Mouse (Mus musculus): ENCODE results near the gene Hoxd9.

The Hoxd9 gene

DNA sequence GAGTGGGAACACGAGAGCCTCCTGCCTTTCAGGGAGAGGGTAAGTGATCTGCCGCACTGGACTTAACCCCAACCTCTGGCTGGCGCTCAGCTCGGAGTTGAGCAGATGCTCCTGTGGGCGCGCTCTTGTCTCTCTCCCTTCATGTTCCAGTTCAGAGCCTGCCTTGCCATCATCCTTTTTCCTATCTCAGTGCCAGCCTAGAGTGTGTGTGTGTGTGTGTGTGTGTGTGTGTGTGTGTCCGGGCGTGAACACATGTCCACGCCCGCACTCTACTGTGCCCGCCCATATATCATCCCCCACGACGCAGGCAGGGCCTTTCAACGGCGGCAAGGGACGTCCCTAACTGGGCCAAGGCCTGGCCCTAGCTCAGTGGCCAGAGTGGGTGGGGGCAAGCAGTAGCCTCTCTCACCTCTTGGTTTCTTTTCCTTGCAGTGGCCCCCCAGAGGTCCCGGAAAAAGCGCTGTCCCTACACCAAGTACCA lies 14.0 kb upstream of the Hoxd9 start:
- no peak for DNase-seq (ENCODE audit: low spot score)

- no peak for DNase-seq (ENCODE audit: low spot score)
Observed at GRCm38 (mm10) chr2:74684106-74684505, 13.4 kb upstream of the Hoxd9 start.

- DNase-seq (ENCODE audit: low spot score), result no peak
Observed at GRCm38 (mm10) chr2:74685059-74685603, 12.4 kb upstream of the Hoxd9 start.

DNA sequence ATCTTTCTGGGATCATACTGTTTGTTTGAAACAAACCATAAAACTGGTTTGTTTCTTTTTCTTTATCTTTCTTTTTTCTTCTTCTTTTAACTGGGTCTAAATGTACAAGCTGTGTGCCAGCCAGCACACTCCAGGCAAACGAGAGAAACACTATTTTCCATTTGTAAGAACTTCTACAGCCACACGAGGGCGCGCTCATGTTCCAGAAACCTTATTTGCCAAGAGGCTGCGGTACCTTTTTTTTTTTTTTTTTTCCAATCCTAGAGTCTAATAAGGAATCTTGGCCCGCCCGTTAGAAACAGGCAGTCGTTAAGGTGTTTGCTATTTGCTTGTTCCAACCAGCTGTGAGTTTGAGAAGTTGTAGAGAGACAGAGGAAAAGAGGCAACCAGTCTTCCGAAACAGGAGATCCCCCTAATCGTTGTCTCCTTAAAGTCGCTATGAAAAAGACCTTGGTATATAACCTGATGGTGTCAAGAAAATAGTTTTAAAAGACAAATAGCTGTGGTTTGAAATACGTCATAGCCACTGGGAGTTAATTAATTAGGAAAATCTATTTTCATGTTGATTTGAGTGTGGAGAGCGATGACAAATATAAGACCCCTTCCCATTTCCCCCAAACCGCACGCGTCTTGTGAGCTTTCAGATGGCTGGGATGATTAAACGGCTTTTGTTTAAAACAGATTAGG lies 11.1 kb upstream of the Hoxd9 start:
- no peak for DNase-seq (ENCODE audit: low spot score)

- no peak for DNase-seq (ENCODE audit: low spot score)
Observed at GRCm38 (mm10) chr2:74686988-74687697, 10.4 kb upstream of the Hoxd9 start.

GRCm38 (mm10) chr2:74687698-74688555 lies 9.6 kb upstream of the Hoxd9 start:
- DNase-seq (ENCODE audit: low spot score), result no peak

DNA sequence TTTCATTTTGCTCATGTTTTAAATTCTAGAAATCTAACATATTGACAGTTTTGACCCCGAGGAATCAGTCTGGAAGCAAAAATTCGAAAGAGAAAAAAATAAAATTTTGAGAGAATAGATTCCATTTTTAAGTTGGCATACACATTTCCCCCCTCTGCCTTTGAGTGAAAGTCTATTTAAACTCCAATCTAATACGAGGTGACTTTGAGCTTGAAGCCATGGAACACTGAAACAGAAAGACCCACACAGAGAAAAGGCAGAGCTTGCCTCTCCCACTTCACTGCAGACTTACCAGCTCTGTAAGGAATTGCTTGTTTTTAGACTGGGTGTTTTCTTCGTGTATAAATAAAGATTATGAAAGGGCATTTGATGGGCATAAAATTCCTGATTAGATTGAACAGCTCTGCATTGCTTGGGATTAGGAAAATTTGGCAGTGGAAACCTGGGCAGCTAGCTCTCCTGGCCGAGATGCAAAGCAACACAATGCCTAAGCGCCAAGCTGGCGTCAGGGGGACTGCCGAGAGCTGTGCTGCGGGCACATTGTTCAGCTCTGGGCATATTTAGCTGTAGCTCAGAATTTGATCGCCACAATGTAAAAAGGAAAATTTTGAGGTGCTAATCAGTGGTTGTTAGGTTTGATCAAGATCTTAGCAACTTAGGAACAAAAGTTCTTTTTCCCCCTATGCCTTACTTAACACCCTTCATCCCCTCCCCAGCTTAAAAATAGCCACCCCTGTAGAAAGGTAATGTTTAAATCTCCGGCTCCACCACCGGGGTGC lies 8.5 kb upstream of the Hoxd9 start:
- DNase-seq (ENCODE audit: low spot score), result no peak

DNA sequence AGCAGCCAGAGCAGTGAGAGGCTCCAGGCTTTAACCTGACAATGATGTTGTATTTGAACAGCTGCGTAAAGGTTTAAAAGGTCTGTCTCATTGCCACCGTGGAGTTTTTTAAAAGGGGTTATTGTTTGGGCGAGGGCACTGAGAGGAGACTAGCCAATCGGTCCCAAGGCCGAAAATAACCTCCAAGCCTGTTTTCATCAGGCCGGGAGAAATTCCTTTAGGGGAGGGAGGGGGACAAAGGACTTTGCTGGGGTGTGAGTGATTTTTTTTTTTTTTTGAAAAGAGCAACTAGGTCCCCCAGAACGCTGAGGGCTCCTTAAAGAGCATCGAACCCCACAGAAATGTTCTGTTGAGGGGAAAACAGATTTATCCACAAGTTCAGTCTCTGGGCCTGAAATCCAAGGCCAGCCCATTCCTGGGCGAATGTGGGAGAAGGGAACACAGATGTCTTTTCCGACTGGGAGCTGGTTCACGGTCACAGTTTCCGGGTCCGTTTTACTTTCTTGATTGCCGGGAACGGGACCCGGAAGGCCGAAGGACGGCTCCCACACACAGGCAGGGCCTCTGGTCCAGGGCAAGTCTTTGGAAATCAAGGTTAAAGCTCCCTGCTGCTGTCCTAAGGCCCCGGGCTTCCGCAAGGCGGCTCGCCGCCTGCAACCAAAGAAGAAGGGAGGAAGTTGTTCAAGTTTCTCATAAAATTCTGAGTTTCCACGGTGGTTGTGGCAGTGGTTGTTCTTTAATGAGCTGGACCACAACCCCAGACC lies 7.8 kb upstream of the Hoxd9 start:
- DNase-seq (ENCODE audit: low spot score), result no peak

DNA sequence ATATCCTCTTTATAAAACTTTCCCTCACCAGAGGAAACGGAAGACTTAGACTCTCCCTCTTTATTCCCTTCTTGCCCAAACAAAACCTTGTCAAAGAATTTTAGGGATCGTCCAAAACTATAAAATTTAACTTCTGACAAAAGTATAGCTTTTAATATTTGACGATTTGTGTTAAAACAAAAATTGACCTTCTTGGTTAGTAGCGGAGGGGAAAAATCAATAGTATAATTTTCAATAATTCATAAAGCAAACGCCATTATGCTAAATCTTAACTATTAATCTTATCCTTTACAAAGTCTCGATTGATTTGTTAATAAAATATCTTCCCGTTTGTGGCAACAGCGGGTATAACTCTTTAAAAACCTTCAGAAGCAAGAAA lies 7.2 kb upstream of the Hoxd9 start:
- DNase-seq (ENCODE audit: low spot score), result no peak

- no peak for DNase-seq (ENCODE audit: low spot score)
Observed at GRCm38 (mm10) chr2:74691022-74691951, 6.2 kb upstream of the Hoxd9 start, which contains the start of gene Hoxd10. Hoxd10 (plus strand) TSS chr2:74691924.

GRCm38 (mm10) chr2:74691995-74692807 lies 5.3 kb upstream of the Hoxd9 start:
- no peak for DNase-seq (ENCODE audit: low spot score)

DNA sequence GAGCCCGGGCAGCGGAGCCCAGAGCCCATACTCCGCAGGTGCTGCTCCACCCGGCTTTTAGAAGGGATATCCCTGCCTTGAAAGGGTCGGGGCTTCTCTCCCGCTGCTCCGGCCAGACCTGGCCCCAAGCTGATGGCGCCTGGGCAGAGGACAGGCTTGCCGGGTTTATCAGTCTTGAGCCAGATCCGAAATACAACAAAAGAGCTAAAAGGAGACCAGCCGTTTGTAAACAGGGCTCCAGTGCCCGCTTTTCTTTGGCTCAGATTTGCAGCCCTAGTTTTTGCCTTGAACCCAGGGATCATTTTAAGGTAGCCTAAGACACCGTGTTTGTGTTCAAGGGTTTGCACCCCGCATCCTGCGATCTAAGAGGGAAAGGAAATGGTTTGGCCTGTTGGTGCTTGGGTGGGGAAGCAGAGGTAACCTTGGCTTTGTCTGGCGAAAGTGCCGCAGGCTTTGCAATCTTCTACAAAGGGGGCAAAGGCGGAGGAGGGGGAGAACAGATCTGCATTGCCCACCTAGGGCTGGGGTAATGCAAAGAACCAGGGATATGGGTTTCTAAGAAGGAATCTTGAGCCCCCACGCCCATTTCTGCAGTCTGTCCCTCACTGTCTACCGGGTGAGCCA lies 4.6 kb upstream of the Hoxd9 start:
- no peak for DNase-seq (ENCODE audit: low spot score)

- DNase-seq (ENCODE audit: low spot score), result no peak
Observed at GRCm38 (mm10) chr2:74693432-74693827, 4.1 kb upstream of the Hoxd9 start.

GRCm38 (mm10) chr2:74694066-74694465 lies 3.5 kb upstream of the Hoxd9 start:
- no peak for DNase-seq (ENCODE audit: low spot score)

- no peak for DNase-seq (ENCODE audit: low spot score)
Observed at GRCm38 (mm10) chr2:74695383-74695782, 2.1 kb upstream of the Hoxd9 start.

DNA sequence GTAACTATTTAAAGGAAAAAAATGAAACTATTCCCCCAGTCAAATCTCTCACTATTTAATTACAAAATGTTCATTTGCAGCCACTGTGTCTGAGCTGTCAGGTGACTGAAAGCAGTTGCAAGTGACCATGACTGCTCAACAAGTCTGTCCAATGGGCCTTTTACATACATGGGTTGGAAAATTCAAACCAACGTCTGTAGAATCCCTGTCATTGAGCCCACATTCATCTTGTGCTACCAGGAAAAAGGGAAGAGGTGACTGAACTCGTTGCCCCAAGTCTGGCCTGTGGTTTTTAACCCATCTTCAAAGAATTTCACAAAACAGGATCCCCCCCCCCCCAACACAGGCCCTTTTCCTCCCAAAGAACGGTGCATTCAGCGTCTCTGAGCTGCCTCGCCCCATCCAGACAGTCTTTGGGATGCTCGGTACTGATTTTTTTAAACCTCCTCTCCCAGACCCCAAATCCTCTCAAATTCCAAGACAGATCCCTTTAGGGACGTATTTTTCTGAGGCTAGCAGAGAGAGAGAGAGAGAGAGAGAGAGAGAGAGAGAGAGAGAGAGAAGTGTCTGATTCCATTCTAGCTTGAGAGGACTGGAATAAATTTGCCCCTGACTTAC lies 1.6 kb upstream of the Hoxd9 start:
- no peak for DNase-seq (ENCODE audit: low spot score)

DNA sequence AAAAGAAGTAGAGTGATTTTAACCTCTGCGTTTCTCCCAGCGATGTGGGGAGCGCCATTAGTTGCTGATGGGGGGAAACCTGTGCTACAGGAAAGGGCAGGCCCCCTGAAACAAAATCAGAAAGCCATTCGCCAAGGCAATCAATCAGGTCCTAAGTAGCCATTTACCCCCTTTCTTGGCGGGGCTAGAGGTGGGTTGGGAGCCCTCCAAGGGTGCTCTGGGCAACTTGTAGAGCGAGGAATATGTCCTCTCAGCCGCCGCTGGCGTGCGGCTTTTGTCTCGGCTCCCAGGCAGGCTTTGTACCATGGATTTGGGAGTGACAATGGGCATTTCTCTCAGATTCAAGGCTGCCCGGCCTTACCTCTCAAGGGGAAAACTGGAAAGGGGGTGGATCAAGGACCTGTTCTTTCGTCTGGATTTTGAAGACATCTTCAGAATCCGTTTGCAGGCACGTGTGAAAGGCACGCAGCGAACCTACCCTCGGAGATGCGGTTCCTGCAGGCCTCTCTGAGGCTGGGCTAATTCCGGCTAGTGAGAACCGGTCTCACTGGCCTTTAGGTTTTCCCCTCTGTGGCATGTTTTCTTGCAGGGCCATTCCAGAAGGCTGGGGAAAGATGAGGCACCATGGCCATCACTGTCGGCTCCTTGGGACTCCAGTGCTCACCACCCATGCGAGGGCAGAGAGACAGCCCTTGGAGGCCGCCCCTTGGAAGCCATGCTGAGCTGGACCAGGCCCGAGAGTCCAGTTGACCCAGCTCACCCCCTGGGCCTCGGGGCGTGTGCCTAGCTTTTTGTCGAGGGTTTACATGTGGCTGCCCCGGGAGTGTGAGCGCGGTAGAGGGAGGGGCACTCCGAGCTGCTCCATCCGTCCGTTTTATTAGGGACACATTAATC lies 838 bp upstream of the Hoxd9 start:
- no peak for DNase-seq (ENCODE audit: low spot score)
